Mouse (Mus musculus): ENCODE data around the gene Pfkfb3. TPM values are rescaled to one million over a fixed set of nuclear protein-coding genes. Genes with fewer than 3 reads are reported as not detected.
"Not testable (repeated sequence)": the region's sequence is repeated elsewhere in the genome, so short reads cannot be mapped to it uniquely, and the experiment has no call there.

Gene Pfkfb3
- total RNA-seq, 1 experiment from 2014 or later, result 136 TPM

- no peak for DNase-seq
Measured at GRCm38 (mm10) chr2:11551726-11552125, 2.2 kb downstream of the Pfkfb3 start.

GRCm38 (mm10) chr2:11548508-11548907, 5.4 kb downstream of the Pfkfb3 start:
- DNase-seq, result no peak

- peak; percentile 62 for DNase-seq
Measured at GRCm38 (mm10) chr2:11547609-11548008, 6.3 kb downstream of the Pfkfb3 start.

- no peak for DNase-seq
Measured at GRCm38 (mm10) chr2:11546091-11546490, 7.8 kb downstream of the Pfkfb3 start.

GRCm38 (mm10) chr2:11545380-11545779, 8.5 kb downstream of the Pfkfb3 start:
- no peak for DNase-seq

- DNase-seq, result no peak
Measured at GRCm38 (mm10) chr2:11544342-11544741, 9.5 kb downstream of the Pfkfb3 start.

- DNase-seq, result no peak
Measured at GRCm38 (mm10) chr2:11543158-11543557, 10.7 kb downstream of the Pfkfb3 start.

- DNase-seq, result peak; percentile 90
Measured at GRCm38 (mm10) chr2:11542640-11543039, 11.2 kb downstream of the Pfkfb3 start.

GRCm38 (mm10) chr2:11542121-11542520, 11.8 kb downstream of the Pfkfb3 start:
- no peak for DNase-seq

GRCm38 (mm10) chr2:11541528-11541927, 12.3 kb downstream of the Pfkfb3 start:
- DNase-seq, result not testable (repeated sequence)

- no peak for DNase-seq
Measured at GRCm38 (mm10) chr2:11535966-11536365, 17.9 kb downstream of the Pfkfb3 start.

- peak; percentile 99 for DNase-seq
Measured at GRCm38 (mm10) chr2:11535412-11535928, 18.4 kb downstream of the Pfkfb3 start.

- DNase-seq, result peak; percentile 80
Measured at GRCm38 (mm10) chr2:11534826-11535225, 19.1 kb downstream of the Pfkfb3 start.

GRCm38 (mm10) chr2:11530101-11530500, 23.8 kb downstream of the Pfkfb3 start:
- peak; percentile 71 for DNase-seq

- no peak for DNase-seq
Measured at GRCm38 (mm10) chr2:11526063-11526462, 27.8 kb downstream of the Pfkfb3 start.

GRCm38 (mm10) chr2:11524736-11525135, 29.1 kb downstream of the Pfkfb3 start:
- no peak for DNase-seq

- peak; percentile 80 for DNase-seq
Measured at GRCm38 (mm10) chr2:11521758-11522157, 32.1 kb downstream of the Pfkfb3 start.

- no peak for DNase-seq
Measured at GRCm38 (mm10) chr2:11520786-11521185, 33.1 kb downstream of the Pfkfb3 start.

GRCm38 (mm10) chr2:11515828-11516227, 38.0 kb downstream of the Pfkfb3 start:
- DNase-seq, result no peak

GRCm38 (mm10) chr2:11513057-11513967, 40.6 kb downstream of the Pfkfb3 start:
- peak; percentile 83 for DNase-seq

GRCm38 (mm10) chr2:11512127-11512526, 41.8 kb downstream of the Pfkfb3 start:
- no peak for DNase-seq

GRCm38 (mm10) chr2:11503736-11504135, 50.1 kb downstream of the Pfkfb3 start:
- no peak for DNase-seq

- DNase-seq, result peak; percentile 87
Measured at GRCm38 (mm10) chr2:11502901-11503431, 50.9 kb downstream of the Pfkfb3 start.
